Mouse (Mus musculus) midbrain, embryonic 15.5 days (tissue): ENCODE data around the gene Csf2ra. TPM values are rescaled to one million over a fixed set of nuclear protein-coding genes. Genes with fewer than 3 reads are reported as not detected.
A peak's percentile ranks its signal among the peaks of the same experiment; 100 is the strongest.
"Not testable (repeated sequence)": the region's sequence is repeated elsewhere in the genome, so short reads cannot be mapped to it uniquely, and the experiment has no call there.

Experiments
- ATAC-seq: fragments of 200-750 bp; cut with Nextera tagmentation; replicated peaks from 2 replicates; pipeline ENCODE4 v1.8.0; 2017; ENCODE audit warnings: moderate TSS enrichment
- H3K27ac ChIP-seq: fragments of 300-500 bp; sonication (generic); 2 replicates; pipeline ENCODE4 v1.5.1; 2015; ENCODE audit warnings: mild to moderate bottlenecking, inconsistent platforms
- H3K27me3 ChIP-seq: fragments of 300-500 bp; sonication (generic); replicated peaks from 2 replicates; pipeline ENCODE4 v1.6.1; 2015; ENCODE audit warnings: inconsistent platforms
- H3K36me3 ChIP-seq: fragments of 300-500 bp; sonication (generic); replicated peaks from 2 replicates; pipeline ENCODE4 v1.6.1; 2015; ENCODE audit warnings: inconsistent platforms
- H3K4me1 ChIP-seq: fragments of 300-500 bp; sonication (generic); 2 replicates; pipeline ENCODE4 v1.6.1; 2015; ENCODE audit warnings: inconsistent platforms
- H3K4me2 ChIP-seq: fragments of 300-500 bp; sonication (generic); 2 replicates; pipeline ENCODE4 v1.6.1; 2015; ENCODE audit warnings: inconsistent platforms, mild to moderate bottlenecking, moderate library complexity
- H3K4me3 ChIP-seq: fragments of 300-500 bp; sonication (generic); 2 replicates; pipeline ENCODE4 v1.5.1; 2015; ENCODE audit warnings: mild to moderate bottlenecking, inconsistent platforms
- H3K9ac ChIP-seq: fragments of 300-500 bp; sonication (generic); 2 replicates; pipeline ENCODE4 v1.6.1; 2015; ENCODE audit warnings: mild to moderate bottlenecking, inconsistent platforms
- H3K9me3 ChIP-seq: fragments of 300-500 bp; sonication (generic); 2 replicates; pipeline ENCODE4 v1.6.1; 2016; ENCODE audit warnings: inconsistent platforms
- WGBS: fragments of 180-500 bp; shearing (Covaris S2); methylation state at CpG from one replicate; pipeline ENCODE4 v1.1.7; 2015; ENCODE audit warnings: mixed read lengths; 5-methylcytosine and 5-hydroxymethylcytosine counted together
- polyA plus RNA-seq: library from polyadenylated mRNA; unstranded; fragments of >200 nt; fragmentation: Nextera tagmentation; extraction: Ambion mirVana; gene quantifications from 2 replicates; pipeline ENCODE4 v1.2.1, GENCODE M21; 2015

Csf2ra gene
- polyA plus RNA-seq, 1 experiment from 2014 or later: 78.9 TPM

GRCm38 (mm10) chr19:61199836-61200235 lies 28.4 kb downstream of the Csf2ra start:
- Histone ChIP-seq H3K27ac (no peak overlapping the region), H3K4me3 (no peak overlapping the region), H3K4me2 (no peak overlapping the region), H3K9ac (no peak overlapping the region), H3K9me3 (no peaks in the 10 kb centered on the region), H3K27me3 (no peaks in the 10 kb centered on the region), H3K4me1 (no peaks in the 10 kb centered on the region), H3K36me3 (no peaks in the 10 kb centered on the region)
- 16% methylated on average over 10 of the region's 10 CpGs for WGBS
- ATAC-seq: no peak

GRCm38 (mm10) chr19:61199316-61199715 lies 28.9 kb downstream of the Csf2ra start:
- no peaks in the 10 kb centered on the region for H3K4me1 ChIP-seq
- H3K36me3 ChIP-seq: no peaks in the 10 kb centered on the region
- no peak for ATAC-seq
- WGBS: 15% methylated on average over 13 of the region's 13 CpGs
- H3K27me3 ChIP-seq: no peaks in the 10 kb centered on the region
- H3K9ac ChIP-seq: no peak overlapping the region
- no peak overlapping the region for H3K27ac ChIP-seq
- H3K9me3 ChIP-seq: no peaks in the 10 kb centered on the region
- H3K4me2 ChIP-seq: no peak overlapping the region
- no peak overlapping the region for H3K4me3 ChIP-seq

GRCm38 (mm10) chr19:61183590-61183989 lies 44.6 kb downstream of the Csf2ra start, which contains the start of gene Gm6020:
Gene Gm6020, plus strand, starts transcription at chr19:61183890.
- not testable (repeated sequence) for H3K4me3 ChIP-seq, H3K4me2 ChIP-seq, H3K27ac ChIP-seq, H3K9me3 ChIP-seq, ATAC-seq, H3K9ac ChIP-seq, H3K36me3 ChIP-seq, H3K4me1 ChIP-seq, H3K27me3 ChIP-seq
- 87% methylated on average over 2 of the region's 2 CpGs for WGBS

GRCm38 (mm10) chr19:61175756-61176324 lies 52.4 kb downstream of the Csf2ra start, which contains the start of gene Gm7102:
Gene Gm7102, minus strand, starts transcription at chr19:61176309.
- Histone ChIP-seq H3K4me2 (peak within 1 kb of the TSS; percentile 49), H3K27me3 (no peaks in the 10 kb centered on the region), H3K9me3 (no peaks in the 10 kb centered on the region), H3K27ac (no peak within 1 kb of the TSS), H3K4me1 (no peaks in the 10 kb centered on the region), H3K4me3 (peak within 1 kb of the TSS; percentile 34), H3K36me3 (no peaks in the 10 kb centered on the region), H3K9ac (no peak within 1 kb of the TSS)
- 28% methylated on average over 39 of the region's 39 CpGs for WGBS
- ATAC-seq: no peak

Other genes with a start within 250 kb of the Csf2ra start
- gene Zfp950, start 87.6 kb downstream of the Csf2ra start, polyA plus RNA-seq: 46.3 and 48.5 TPM in 2 replicates
- 0.22 TPM in 1 of 2 replicates, not detected in the other for gene Gm7102, start 52.1 kb downstream of the Csf2ra start, polyA plus RNA-seq
- gene Gm6020, start 44.5 kb downstream of the Csf2ra start, polyA plus RNA-seq: not detected in 2 replicates
- gene Gm21060, start 68.6 kb upstream of the Csf2ra start, polyA plus RNA-seq: not detected in 2 replicates